Comparison of ENCODE assay signal across 20 mouse cellular contexts in genomic region chr17:26478672-26479071, GRCm38 (mm10).
DNase-seq lines count a peak whose midpoint lies in the region; ATAC-seq and TF ChIP-seq lines count a peak whose summit lies in the region.
"Had no signal": no experiment of that assay in that cellular context is flagged by ENCODE, and none has a peak within 500 bp of the region (broad histone marks: within the 10 kb centered on the region; RNA-seq: fewer than 3 reads in every experiment).

No protein-coding gene starts in this region.

- H3K36me3 ChIP-seq in heart, embryonic 10.5 days: no peaks in the 10 kb centered on the region
- no peaks in the 10 kb centered on the region for H3K36me3 ChIP-seq in heart, postnatal 0 days (replicated peaks; ENCODE audit: control insufficient read depth, insufficient read depth, low read length)
- H3K36me3 ChIP-seq: kidney, embryonic 15.5 days; limb, embryonic 13.5 days; liver, embryonic 13.5 days; neural tube, embryonic 13.5 days had no signal

- DNase-seq in lung, postnatal 10 days: peak; percentile 65
- DNase-seq in lung, adult 18-20 months: no peak
- no peak for DNase-seq in heart, embryonic 10.5 days (ENCODE audit: low spot score)
- DNase-seq in heart, postnatal 0 days (ENCODE audit: low spot score): no peak
- DNase-seq in embryo, embryonic 9.5 days (ENCODE audit: extremely low spot score): no peak
- no peak for DNase-seq in kidney, postnatal 4 days
- DNase-seq: adrenal gland, adult 8-10 months; cerebellum, adult 9-10 months; gastrocnemius, postnatal 14 days; liver, embryonic 13.5 days; midbrain, embryonic 14.5 days; thymus, adult 18-20 months had no signal

- TF ChIP-seq CTCF in heart, postnatal 0 days (IDR thresholded peaks at IDR 0.05; ENCODE audit: low read depth): no peak

- peak overlapping the region; percentile 70 for H3K27ac ChIP-seq in heart, embryonic 10.5 days
- H3K27ac ChIP-seq in heart, postnatal 0 days (ENCODE audit: low read depth): no peak overlapping the region
- H3K27ac ChIP-seq: hindbrain, postnatal 0 days; kidney, embryonic 15.5 days; limb, embryonic 13.5 days; liver, embryonic 13.5 days; neural tube, embryonic 13.5 days had no signal

- no peak overlapping the region for H3K9ac ChIP-seq in heart, postnatal 0 days (replicated peaks; ENCODE audit: low read depth, low read length)
- H3K9ac ChIP-seq: kidney, embryonic 15.5 days; limb, embryonic 13.5 days; liver, embryonic 13.5 days; neural tube, embryonic 13.5 days had no signal

- H3K9me3 ChIP-seq in heart, embryonic 10.5 days: no peaks in the 10 kb centered on the region
- no peaks in the 10 kb centered on the region for H3K9me3 ChIP-seq in heart, postnatal 0 days (replicated peaks; ENCODE audit: control insufficient read depth, low read length)
- H3K9me3 ChIP-seq: kidney, embryonic 15.5 days; limb, embryonic 13.5 days; liver, embryonic 13.5 days; neural tube, embryonic 13.5 days had no signal

- 0 out of 2 replicates have a peak, but pooled peaks have one; percentile 28 for ATAC-seq in heart, postnatal 0 days (ENCODE audit: insufficient read depth, low read depth)
- ATAC-seq in frontal cortex, adult (ENCODE audit: low TSS enrichment): no peak
- ATAC-seq: hindbrain, postnatal 0 days; intestine, postnatal 0 days; Patski had no signal

- H3K27me3 ChIP-seq in heart, embryonic 10.5 days (ENCODE audit: insufficient read depth, poor library complexity, severe bottlenecking): no peaks in the 10 kb centered on the region
- H3K27me3 ChIP-seq in heart, postnatal 0 days (ENCODE audit: control insufficient read depth, insufficient read depth, low read length): no peaks in the 10 kb centered on the region
- H3K27me3 ChIP-seq: kidney, embryonic 15.5 days; limb, embryonic 13.5 days; neural tube, embryonic 13.5 days; Patski had no signal

- H3K4me2 ChIP-seq in heart, postnatal 0 days (ENCODE audit: low read depth, low read length): no peak overlapping the region
- H3K4me2 ChIP-seq: kidney, embryonic 15.5 days; limb, embryonic 13.5 days; liver, embryonic 13.5 days; neural tube, embryonic 13.5 days had no signal

- 42% methylated on average over 4 of the region's 4 CpGs for WGBS in heart, embryonic 10.5 days
- 38% methylated on average over 4 of the region's 4 CpGs for WGBS in heart, postnatal 0 days

- H3K4me1 ChIP-seq in heart, embryonic 10.5 days: peaks cover 43% of the 10 kb centered on the region
- H3K4me1 ChIP-seq in heart, postnatal 0 days (ENCODE audit: control insufficient read depth, insufficient read depth): peaks cover 20% of the 10 kb centered on the region
- H3K4me1 ChIP-seq: kidney, embryonic 15.5 days; liver, embryonic 13.5 days; neural tube, embryonic 13.5 days had no signal

- TF ChIP-seq EP300 in heart, postnatal 0 days (IDR thresholded peaks at IDR 0.05; ENCODE audit: low read depth): no peak

- H3K4me3 ChIP-seq in heart, embryonic 10.5 days: no peak overlapping the region
- no peak overlapping the region for H3K4me3 ChIP-seq in heart, postnatal 0 days (ENCODE audit: low read depth, low read length)
- H3K4me3 ChIP-seq: kidney, embryonic 15.5 days; limb, embryonic 13.5 days; liver, embryonic 13.5 days; megakaryocyte, embryonic 14.5 days; neural tube, embryonic 13.5 days had no signal
